Mouse (Mus musculus) cerebellum, adult 9-10 months (tissue): ENCODE results near the gene Mea1.

Experiments used
- DNase-seq: peaks from one replicate; pipeline ENCODE4 v3.0.0; 2022

Gene Mea1

GRCm38 (mm10) chr17:46706375-46707089 is 27.9 kb downstream of the Mea1 start:
- no peak for DNase-seq

GRCm38 (mm10) chr17:46710959-46711597 is 32.5 kb downstream of the Mea1 start, which contains the start of gene Pex6:
Pex6 (plus strand) TSS chr17:46711463.
- peak; percentile 92 for DNase-seq

DNA sequence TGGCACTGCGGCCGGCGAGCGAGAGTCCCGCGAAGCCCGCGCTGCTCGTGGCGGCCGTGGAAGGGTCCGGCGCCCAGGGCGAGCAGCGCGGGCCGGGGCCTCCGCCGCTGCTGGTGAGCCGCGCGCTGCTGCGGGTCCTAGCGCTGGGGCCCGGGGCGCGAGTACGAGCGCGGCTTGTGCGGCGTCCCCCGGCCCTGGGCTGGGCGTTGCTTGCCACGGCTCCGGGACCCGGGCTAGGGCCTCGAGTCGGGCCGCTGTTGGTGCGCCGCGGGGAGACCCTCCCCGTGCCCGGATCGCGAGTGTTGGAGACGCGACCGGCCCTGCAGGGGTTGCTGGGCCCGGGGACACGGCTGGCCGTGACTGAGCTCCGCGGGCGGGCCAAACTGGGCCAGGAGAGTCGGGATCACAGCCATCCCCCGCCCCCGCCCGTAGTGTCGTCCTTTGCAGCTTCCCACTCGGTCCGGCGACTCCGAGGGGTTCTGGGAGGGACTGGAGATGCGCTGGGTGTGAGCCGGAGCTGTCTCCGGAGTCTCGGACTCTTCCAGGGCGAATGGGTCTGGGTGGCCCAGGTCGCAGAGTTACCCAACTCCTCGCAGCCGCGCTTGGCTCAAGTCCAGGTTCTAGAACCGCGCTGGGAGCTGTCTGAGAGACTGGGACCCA is 33.1 kb downstream of the Mea1 start:
- DNase-seq, result no peak

DNA sequence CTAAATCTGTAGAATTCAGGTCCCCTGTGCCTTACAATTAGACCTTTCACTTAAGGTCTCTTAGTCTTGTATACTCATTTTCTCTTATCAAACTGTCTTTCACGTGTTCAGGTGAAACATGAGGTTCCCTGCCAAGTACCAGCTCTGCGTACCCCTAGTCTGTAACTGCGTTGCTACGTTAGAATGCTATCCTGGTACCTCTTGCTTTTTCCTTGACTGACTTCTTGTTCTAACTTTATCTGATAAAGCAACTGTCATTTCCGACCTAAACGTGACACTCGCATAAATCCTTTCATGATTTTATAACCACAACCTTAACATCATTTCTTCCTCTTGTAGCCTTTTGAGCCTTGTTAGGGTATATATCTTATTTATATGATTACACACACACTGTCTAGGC is 33.8 kb downstream of the Mea1 start:
- no peak for DNase-seq

- DNase-seq, result no peak
These were observed 35.3 kb downstream of the Mea1 start for GRCm38 (mm10) chr17:46713849-46714248.

GRCm38 (mm10) chr17:46714756-46715481 is 36.3 kb downstream of the Mea1 start:
- peak; percentile 46 for DNase-seq

- no peak for DNase-seq
These were observed 42.5 kb downstream of the Mea1 start for GRCm38 (mm10) chr17:46721077-46721476.

DNA sequence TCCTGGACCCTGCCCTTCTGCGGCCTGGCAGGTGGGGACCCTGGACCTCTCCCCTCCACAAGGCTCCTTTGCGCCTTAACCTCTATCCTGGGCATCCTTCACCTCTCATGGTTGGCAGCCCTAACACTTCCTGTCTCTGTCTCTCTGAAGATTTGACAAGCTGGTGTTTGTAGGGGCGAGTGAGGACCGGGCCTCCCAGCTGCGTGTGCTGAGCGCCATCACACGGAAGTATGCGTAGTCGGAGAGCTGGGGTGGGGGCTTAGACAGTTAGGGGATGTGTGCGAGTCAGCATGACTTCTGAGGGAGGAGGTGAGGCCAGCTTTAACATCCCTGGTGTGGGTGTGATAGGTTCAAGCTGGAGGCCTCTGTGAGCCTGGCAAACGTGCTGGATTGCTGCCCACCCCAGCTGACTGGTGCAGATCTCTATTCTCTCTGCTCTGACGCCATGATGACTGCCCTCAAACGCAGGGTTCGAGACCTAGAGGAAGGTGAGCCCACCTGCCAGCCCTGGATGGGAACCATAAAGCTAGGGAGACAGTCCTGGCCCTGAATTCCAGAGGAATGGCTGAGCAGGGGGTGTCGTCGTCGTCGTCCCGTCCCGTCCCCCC is 46.0 kb downstream of the Mea1 start:
- peak; percentile 45 for DNase-seq

GRCm38 (mm10) chr17:46725273-46725672 is 46.7 kb downstream of the Mea1 start:
- DNase-seq, result peak; percentile 72

GRCm38 (mm10) chr17:46725731-46726645 is 47.4 kb downstream of the Mea1 start:
- peak; percentile 87 for DNase-seq

DNA sequence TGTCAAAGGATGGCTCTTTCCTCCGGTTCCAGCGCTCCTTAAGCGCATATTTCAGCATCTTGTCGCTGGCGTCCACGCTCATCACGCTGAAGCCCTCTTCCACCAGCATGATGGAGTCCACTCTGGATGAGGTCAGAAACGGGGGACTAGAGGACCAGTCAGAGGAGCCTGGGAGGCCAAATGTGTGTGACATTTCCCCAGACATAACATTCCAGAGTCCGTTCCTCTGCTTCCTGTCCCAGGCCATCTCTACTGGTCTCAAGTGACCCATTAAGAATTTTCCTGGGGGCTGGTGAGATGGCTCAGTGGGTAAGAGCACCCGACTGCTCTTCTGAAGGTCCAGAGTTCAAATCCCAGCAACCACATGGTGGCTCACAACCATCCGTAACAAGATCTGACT is 48.7 kb downstream of the Mea1 start:
- DNase-seq, result peak; percentile 41

DNA sequence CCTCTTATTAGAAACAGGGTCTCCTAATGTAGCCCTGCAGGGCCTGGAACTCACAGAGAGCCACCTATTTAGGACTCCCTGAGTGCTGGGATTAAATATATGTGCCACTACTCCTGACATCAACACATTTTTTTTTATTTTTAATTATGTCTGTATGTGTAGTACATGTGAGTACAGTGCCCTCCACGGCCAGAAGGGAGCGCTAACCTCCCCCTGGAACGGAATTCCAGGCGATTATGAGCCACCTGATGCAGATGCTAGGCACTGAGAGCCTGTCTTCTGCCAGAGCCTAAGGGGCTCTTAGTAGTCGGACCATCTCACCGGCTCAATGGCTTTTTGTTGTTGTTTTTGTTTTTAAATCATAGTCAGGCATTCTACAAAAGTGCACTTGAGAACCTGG is 49.4 kb downstream of the Mea1 start:
- peak; percentile 63 for DNase-seq

DNA sequence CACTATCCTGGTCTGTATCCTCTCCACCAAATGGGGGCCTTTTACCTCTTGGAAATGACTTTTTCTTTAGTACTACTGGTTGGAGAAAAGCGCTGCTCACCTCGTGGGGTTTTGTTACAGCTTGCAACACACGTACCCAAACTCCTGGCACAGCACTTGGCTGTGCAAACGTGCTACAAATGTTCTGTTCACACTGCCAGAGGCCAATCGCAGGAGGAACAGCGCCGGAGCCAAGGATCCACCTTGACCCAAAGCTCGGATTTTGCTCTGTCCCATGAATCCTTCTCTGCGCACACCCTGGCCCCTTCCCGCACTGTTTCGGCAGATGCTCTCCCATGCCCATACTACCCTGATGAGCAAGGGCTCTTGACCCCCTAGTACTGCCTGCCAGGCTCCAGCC is 49.9 kb downstream of the Mea1 start:
- DNase-seq, result peak; percentile 37

GRCm38 (mm10) chr17:46728904-46729318 is 50.3 kb downstream of the Mea1 start, which contains the start of gene Gnmt:
Gnmt (minus strand) TSS chr17:46729168.
- DNase-seq, result peak; percentile 92
